Mouse (Mus musculus): ENCODE measurements at regions not wholly inside any gene's neighbourhood (a gene's known extent, or its start where the extent isn't known, plus 50 kb on each side); places are given as distances from the start of the nearest gene placed in this dataset.

DNA sequence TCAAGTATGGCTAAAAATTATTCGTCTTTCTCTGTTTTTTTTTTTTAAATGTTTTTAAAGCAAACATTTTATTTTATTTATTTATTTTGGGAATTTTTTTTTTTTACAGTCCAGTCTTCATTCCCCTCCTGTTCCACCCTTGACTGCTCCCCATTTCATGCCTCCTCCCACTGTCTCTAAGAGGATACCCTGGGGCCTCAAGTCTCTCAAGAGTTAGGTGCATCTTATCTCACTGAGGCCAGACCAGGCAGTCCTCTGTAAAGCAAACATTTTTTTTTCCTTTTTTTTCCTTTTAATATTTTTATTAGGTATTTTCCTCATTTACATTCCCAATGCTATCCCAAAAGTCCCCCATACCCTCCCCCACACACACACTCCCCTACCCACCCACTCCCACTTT lies 290.1 kb upstream of the Atp2b1 start:
- Histone ChIP-seq H3K4me3 (ENCODE audit: low read depth, low read length) (no peak overlapping the region), H3K4me2 (no peak overlapping the region), H3K27me3 (ENCODE audit: control insufficient read depth, insufficient read depth, low read length) (no peaks in the 10 kb centered on the region), H3K4me1 (ENCODE audit: control insufficient read depth, insufficient read depth, low read length) (no peaks in the 10 kb centered on the region), H3K9me3 (ENCODE audit: control insufficient read depth, low read length) (no peaks in the 10 kb centered on the region), H3K9ac (ENCODE audit: low read length) (no peak overlapping the region), H3K36me3 (ENCODE audit: control insufficient read depth, insufficient read depth, low read length) (no peaks in the 10 kb centered on the region), H3K27ac (ENCODE audit: low read depth, low read length) (no peak overlapping the region)
- DNase-seq (ENCODE audit: low spot score, missing footprints) (no peak), ATAC-seq (ENCODE audit: low FRiP score) (no peak)
- 84% methylated on average over 1 of the region's 1 CpGs for WGBS

DNA sequence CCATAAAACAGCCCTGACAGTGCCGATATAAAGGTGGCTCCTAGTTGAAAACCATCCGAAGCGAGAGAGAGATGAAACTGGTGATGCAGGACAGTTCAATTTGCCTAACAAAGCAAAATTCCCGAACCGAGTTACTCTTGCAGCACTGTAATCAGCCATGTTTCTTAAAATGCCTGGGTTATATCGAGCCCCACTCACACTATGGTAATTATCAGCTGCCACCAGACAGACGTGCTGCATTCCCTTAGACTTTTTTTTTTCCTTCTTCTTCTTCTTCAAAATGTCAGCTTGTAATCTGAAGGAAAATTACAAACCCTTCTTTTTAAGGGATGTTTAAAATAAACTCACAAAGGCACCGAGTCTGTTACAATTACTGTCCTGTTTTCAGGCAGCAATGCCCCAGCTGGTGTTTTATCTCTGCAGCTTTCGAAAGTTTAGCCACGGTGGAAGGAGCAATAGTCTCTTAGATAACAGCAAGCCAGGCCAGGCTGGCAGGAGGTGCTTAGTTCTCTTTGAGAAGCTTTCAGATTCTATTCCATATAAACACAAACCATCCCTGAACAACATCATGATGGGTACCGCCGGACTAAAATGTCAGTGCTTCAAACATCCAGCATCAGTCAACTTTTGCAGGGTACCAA lies 289.4 kb upstream of the Atp2b1 start:
- H3K4me2 ChIP-seq, result no peak overlapping the region
- ATAC-seq (ENCODE audit: low FRiP score) (no peak), DNase-seq (ENCODE audit: low spot score, missing footprints) (no peak)
- no peak overlapping the region for H3K4me3 ChIP-seq (ENCODE audit: low read depth, low read length)
- 79% methylated on average over 12 of the region's 12 CpGs for WGBS
- no peaks in the 10 kb centered on the region for H3K27me3 ChIP-seq (ENCODE audit: control insufficient read depth, insufficient read depth, low read length)
- no peaks in the 10 kb centered on the region for H3K36me3 ChIP-seq (ENCODE audit: control insufficient read depth, insufficient read depth, low read length)
- H3K9ac ChIP-seq (ENCODE audit: low read length), result no peak overlapping the region
- H3K4me1 ChIP-seq (ENCODE audit: control insufficient read depth, insufficient read depth, low read length), result no peaks in the 10 kb centered on the region
- no peaks in the 10 kb centered on the region for H3K9me3 ChIP-seq (ENCODE audit: control insufficient read depth, low read length)
- no peak overlapping the region for H3K27ac ChIP-seq (ENCODE audit: low read depth, low read length)

- Histone ChIP-seq H3K9me3 (ENCODE audit: control insufficient read depth, low read length) (no peaks in the 10 kb centered on the region), H3K9ac (ENCODE audit: low read length) (no peak overlapping the region), H3K4me1 (ENCODE audit: control insufficient read depth, insufficient read depth, low read length) (no peaks in the 10 kb centered on the region), H3K27me3 (ENCODE audit: control insufficient read depth, insufficient read depth, low read length) (no peaks in the 10 kb centered on the region), H3K4me2 (no peak overlapping the region), H3K4me3 (ENCODE audit: low read depth, low read length) (no peak overlapping the region), H3K27ac (ENCODE audit: low read depth, low read length) (no peak overlapping the region), H3K36me3 (ENCODE audit: control insufficient read depth, insufficient read depth, low read length) (no peaks in the 10 kb centered on the region)
- no peak for DNase-seq (ENCODE audit: low spot score, missing footprints)
- no peak for ATAC-seq (ENCODE audit: low FRiP score)
- 82% methylated on average over 1 of the region's 1 CpGs for WGBS
Observed at GRCm38 (mm10) chr10:98628191-98628590, 286.0 kb upstream of the Atp2b1 start.

GRCm38 (mm10) chr10:98629248-98629647 lies 285.0 kb upstream of the Atp2b1 start:
- H3K4me3 ChIP-seq (ENCODE audit: low read depth, low read length), result no peak overlapping the region
- H3K27ac ChIP-seq (ENCODE audit: low read depth, low read length), result no peak overlapping the region
- H3K36me3 ChIP-seq (ENCODE audit: control insufficient read depth, insufficient read depth, low read length), result no peaks in the 10 kb centered on the region
- no peaks in the 10 kb centered on the region for H3K9me3 ChIP-seq (ENCODE audit: control insufficient read depth, low read length)
- no peak overlapping the region for H3K9ac ChIP-seq (ENCODE audit: low read length)
- DNase-seq (ENCODE audit: low spot score, missing footprints), result no peak
- H3K4me2 ChIP-seq, result no peak overlapping the region
- 76% methylated on average over 3 of the region's 3 CpGs for WGBS
- no peaks in the 10 kb centered on the region for H3K4me1 ChIP-seq (ENCODE audit: control insufficient read depth, insufficient read depth, low read length)
- H3K27me3 ChIP-seq (ENCODE audit: control insufficient read depth, insufficient read depth, low read length), result no peaks in the 10 kb centered on the region
- no peak for ATAC-seq (ENCODE audit: low FRiP score)

DNA sequence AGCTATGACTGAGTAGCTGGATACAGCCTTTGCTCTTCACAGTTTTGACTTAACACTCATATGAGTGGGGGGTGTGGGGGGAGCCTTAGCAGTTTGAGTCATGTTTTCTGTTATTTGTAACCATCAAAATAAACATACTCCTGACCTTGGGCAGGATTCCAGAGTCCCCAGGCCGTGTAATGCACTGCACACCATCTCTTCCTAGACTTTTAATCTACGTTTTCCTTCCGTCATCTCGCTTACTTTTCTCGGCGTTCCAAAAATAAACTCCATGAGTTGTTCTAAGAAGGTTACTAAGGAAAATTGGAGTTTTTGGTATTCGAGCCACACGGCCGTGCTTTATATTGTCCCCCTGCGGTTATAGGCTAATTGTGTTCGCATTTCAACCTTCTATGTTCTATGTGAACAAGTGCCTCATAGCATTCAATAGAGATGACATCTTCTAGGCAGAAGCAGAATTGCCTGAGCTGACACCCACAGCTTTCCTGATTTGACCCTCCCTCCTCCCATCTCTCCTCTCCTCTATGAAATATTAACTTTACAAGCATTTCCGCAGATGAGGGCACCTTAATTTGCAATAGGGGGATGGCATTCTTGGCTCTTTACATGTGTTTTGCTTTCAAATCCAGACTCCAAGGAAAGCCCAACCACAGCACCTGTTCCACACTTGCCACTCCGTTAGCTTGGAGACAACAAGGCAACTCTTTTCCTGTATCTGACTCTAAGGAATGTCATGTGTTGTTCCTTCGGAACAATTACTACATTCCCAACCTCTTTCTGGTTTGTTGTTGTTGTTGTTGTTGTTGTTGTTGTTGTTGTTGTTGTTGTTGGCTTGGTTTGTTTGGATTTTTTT lies 276.2 kb upstream of the Atp2b1 start:
- Histone ChIP-seq H3K27me3 (ENCODE audit: control insufficient read depth, insufficient read depth, low read length) (no peaks in the 10 kb centered on the region), H3K4me3 (ENCODE audit: low read depth, low read length) (no peak overlapping the region), H3K4me1 (ENCODE audit: control insufficient read depth, insufficient read depth, low read length) (no peaks in the 10 kb centered on the region), H3K9ac (ENCODE audit: low read length) (no peak overlapping the region), H3K4me2 (no peak overlapping the region), H3K27ac (ENCODE audit: low read depth, low read length) (no peak overlapping the region), H3K9me3 (ENCODE audit: control insufficient read depth, low read length) (no peaks in the 10 kb centered on the region), H3K36me3 (ENCODE audit: control insufficient read depth, insufficient read depth, low read length) (no peaks in the 10 kb centered on the region)
- 81% methylated on average over 14 of the region's 14 CpGs for WGBS
- no peak for ATAC-seq (ENCODE audit: low FRiP score)
- no peak for DNase-seq (ENCODE audit: low spot score, missing footprints)

DNA sequence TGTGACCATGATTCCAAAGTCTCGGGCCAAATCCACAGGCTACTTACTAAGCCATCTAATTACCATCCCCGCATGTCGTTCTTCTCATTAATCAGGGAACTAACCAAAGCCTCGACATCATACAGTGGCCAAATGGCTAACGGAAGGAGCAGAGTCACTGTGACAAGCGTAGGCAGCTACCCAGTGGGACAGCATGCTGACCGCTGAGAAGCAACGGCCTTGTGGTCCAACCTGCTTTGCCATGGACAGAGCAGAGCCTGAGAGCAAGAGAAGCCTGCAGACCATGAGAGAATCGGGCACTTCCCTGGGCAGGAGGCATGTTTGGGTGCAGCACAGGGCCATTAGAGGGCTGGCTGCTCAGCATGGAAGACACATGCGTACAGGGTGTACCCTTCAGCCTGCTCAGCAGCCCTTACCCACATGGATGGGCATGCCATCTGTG lies 268.5 kb upstream of the Atp2b1 start:
- no peak overlapping the region for H3K27ac ChIP-seq (ENCODE audit: low read depth, low read length)
- H3K9ac ChIP-seq (ENCODE audit: low read length), result no peak overlapping the region
- no peaks in the 10 kb centered on the region for H3K9me3 ChIP-seq (ENCODE audit: control insufficient read depth, low read length)
- H3K4me3 ChIP-seq (ENCODE audit: low read depth, low read length), result no peak overlapping the region
- no peak overlapping the region for H3K4me2 ChIP-seq
- no peak for ATAC-seq (ENCODE audit: low FRiP score)
- H3K36me3 ChIP-seq (ENCODE audit: control insufficient read depth, insufficient read depth, low read length), result no peaks in the 10 kb centered on the region
- WGBS, result 92% methylated on average over 10 of the region's 10 CpGs
- H3K4me1 ChIP-seq (ENCODE audit: control insufficient read depth, insufficient read depth, low read length), result no peaks in the 10 kb centered on the region
- DNase-seq (ENCODE audit: low spot score, missing footprints), result peak; percentile 68
- no peaks in the 10 kb centered on the region for H3K27me3 ChIP-seq (ENCODE audit: control insufficient read depth, insufficient read depth, low read length)

DNA sequence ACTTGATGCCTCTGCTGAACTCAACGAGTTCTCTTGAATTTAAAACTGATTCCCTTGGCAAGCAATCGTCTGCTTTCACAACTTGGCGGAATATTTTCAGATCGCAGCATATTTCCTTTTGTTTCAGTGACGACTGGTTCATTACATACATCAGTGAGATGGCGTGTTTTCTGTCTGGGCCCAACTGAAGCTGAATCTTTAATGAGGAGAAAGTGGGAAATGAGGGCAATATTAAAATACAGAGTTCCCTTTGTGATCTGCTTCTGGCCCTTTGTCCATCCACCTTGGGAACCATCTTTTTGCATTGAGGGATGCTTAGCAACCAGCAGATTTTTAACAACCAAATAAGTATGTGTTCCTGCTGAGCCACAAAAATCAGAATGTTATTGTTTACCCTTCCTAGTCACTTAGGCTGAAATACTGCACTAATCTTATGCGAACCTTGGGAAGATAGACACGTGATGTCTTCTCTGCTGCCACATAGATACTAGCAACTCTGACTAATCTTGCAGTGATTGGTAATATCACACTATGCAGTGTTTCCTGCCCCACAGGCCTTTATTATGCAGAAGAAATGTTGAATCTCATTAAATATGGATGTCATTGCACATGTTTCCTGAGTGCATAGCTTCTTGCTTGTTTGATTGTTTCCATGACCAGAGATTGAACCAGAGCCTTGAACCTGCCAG lies 267.8 kb upstream of the Atp2b1 start:
- Histone ChIP-seq H3K4me2 (no peak overlapping the region), H3K27me3 (ENCODE audit: control insufficient read depth, insufficient read depth, low read length) (no peaks in the 10 kb centered on the region), H3K36me3 (ENCODE audit: control insufficient read depth, insufficient read depth, low read length) (no peaks in the 10 kb centered on the region), H3K9ac (ENCODE audit: low read length) (no peak overlapping the region), H3K27ac (ENCODE audit: low read depth, low read length) (no peak overlapping the region), H3K4me3 (ENCODE audit: low read depth, low read length) (no peak overlapping the region), H3K9me3 (ENCODE audit: control insufficient read depth, low read length) (no peaks in the 10 kb centered on the region), H3K4me1 (ENCODE audit: control insufficient read depth, insufficient read depth, low read length) (no peaks in the 10 kb centered on the region)
- WGBS, result 86% methylated on average over 8 of the region's 8 CpGs
- DNase-seq (ENCODE audit: low spot score, missing footprints) (peak; percentile 75), ATAC-seq (ENCODE audit: low FRiP score) (no peak)

DNA sequence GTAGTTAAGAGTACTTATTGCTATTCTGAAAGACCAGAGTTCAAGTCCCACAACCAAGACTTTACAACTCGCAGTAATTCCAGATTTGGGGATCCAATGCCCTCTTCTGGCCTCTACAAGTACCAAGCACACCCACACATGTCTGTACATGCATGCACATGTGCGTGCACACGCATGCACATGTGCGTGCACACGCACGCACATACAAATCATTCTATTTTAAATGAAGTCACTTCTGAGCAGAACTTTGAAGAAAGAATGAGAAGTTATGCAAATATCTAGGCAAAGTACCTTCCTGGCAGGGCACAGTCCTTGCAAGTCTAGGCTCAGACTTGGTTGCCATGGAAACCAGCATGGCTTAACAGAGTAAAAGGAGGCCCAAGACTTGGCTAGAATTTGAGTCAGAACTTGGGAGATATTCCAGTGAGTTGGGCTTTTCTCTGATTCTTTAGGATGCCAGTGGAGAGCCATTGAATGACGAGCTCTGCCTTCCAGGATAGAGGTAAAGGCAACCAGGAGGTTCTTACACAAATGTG lies 265.4 kb upstream of the Atp2b1 start:
- Histone ChIP-seq H3K9ac (ENCODE audit: low read length) (no peak overlapping the region), H3K9me3 (ENCODE audit: control insufficient read depth, low read length) (no peaks in the 10 kb centered on the region), H3K27ac (ENCODE audit: low read depth, low read length) (no peak overlapping the region), H3K4me2 (no peak overlapping the region), H3K36me3 (ENCODE audit: control insufficient read depth, insufficient read depth, low read length) (no peaks in the 10 kb centered on the region), H3K4me1 (ENCODE audit: control insufficient read depth, insufficient read depth, low read length) (no peaks in the 10 kb centered on the region), H3K4me3 (ENCODE audit: low read depth, low read length) (no peak overlapping the region), H3K27me3 (ENCODE audit: control insufficient read depth, insufficient read depth, low read length) (no peaks in the 10 kb centered on the region)
- 88% methylated on average over 7 of the region's 7 CpGs for WGBS
- DNase-seq (ENCODE audit: low spot score, missing footprints), result peak; percentile 75
- no peak for ATAC-seq (ENCODE audit: low FRiP score)

GRCm38 (mm10) chr10:98650533-98650932 lies 263.7 kb upstream of the Atp2b1 start:
- no peak overlapping the region for H3K9ac ChIP-seq (ENCODE audit: low read length)
- no peaks in the 10 kb centered on the region for H3K4me1 ChIP-seq (ENCODE audit: control insufficient read depth, insufficient read depth, low read length)
- 94% methylated on average over 4 of the region's 4 CpGs for WGBS
- no peak for ATAC-seq (ENCODE audit: low FRiP score)
- H3K4me3 ChIP-seq (ENCODE audit: low read depth, low read length), result no peak overlapping the region
- H3K36me3 ChIP-seq (ENCODE audit: control insufficient read depth, insufficient read depth, low read length), result no peaks in the 10 kb centered on the region
- H3K27ac ChIP-seq (ENCODE audit: low read depth, low read length), result no peak overlapping the region
- H3K27me3 ChIP-seq (ENCODE audit: control insufficient read depth, insufficient read depth, low read length), result no peaks in the 10 kb centered on the region
- DNase-seq (ENCODE audit: low spot score, missing footprints), result peak; percentile 21
- H3K9me3 ChIP-seq (ENCODE audit: control insufficient read depth, low read length), result no peaks in the 10 kb centered on the region
- H3K4me2 ChIP-seq, result no peak overlapping the region
